Mouse (Mus musculus) embryonic facial prominence, embryonic 12.5 days (tissue): ENCODE measurements around the gene Olfr545. TPM values are rescaled to one million over a fixed set of nuclear protein-coding genes. Genes with fewer than 3 reads are reported as not detected.
"Not testable (repeated sequence)": the region's sequence is repeated elsewhere in the genome, so short reads cannot be mapped to it uniquely, and the experiment has no call there.

Experiments used
- ATAC-seq: fragments of 200-750 bp; cut with Nextera tagmentation; 2 replicates; pipeline ENCODE4 v1.8.0; 2017; ENCODE audit not compliant: insufficient number of reproducible peaks, insufficient read depth, low FRiP score, low TSS enrichment
- H3K27ac ChIP-seq: fragments of 300-500 bp; sonication (generic); 2 replicates; pipeline ENCODE4 v1.5.1; 2016; ENCODE audit warnings: mild to moderate bottlenecking
- H3K27me3 ChIP-seq: fragments of 300-500 bp; sonication (generic); 2 replicates; pipeline ENCODE4 v1.6.1; 2016; ENCODE audit warnings: mild to moderate bottlenecking, moderate library complexity
- H3K36me3 ChIP-seq: fragments of 300-500 bp; sonication (generic); 2 replicates; pipeline ENCODE4 v1.6.1; 2016; ENCODE audit warnings: mild to moderate bottlenecking
- H3K4me1 ChIP-seq: fragments of 300-500 bp; sonication (generic); 2 replicates; pipeline ENCODE4 v1.6.1; 2016
- H3K4me2 ChIP-seq: fragments of 300-500 bp; sonication (generic); replicated peaks from 2 replicates; pipeline ENCODE4 v1.6.1; 2016; ENCODE audit warnings: mild to moderate bottlenecking, moderate library complexity
- H3K4me3 ChIP-seq: fragments of 300-500 bp; sonication (generic); 2 replicates; pipeline ENCODE4 v1.5.1; 2016; ENCODE audit warnings: mild to moderate bottlenecking
- H3K9ac ChIP-seq: fragments of 300-500 bp; sonication (generic); 2 replicates; pipeline ENCODE4 v1.6.1; 2016; ENCODE audit warnings: mild to moderate bottlenecking, moderate library complexity
- H3K9me3 ChIP-seq: fragments of 300-500 bp; sonication (generic); 2 replicates; pipeline ENCODE4 v1.6.1; 2016; ENCODE audit warnings: mild to moderate bottlenecking, moderate library complexity
- WGBS: fragments of 180-500 bp; shearing (Covaris S2); methylation state at CpG from one replicate; pipeline ENCODE4 v1.1.7; 2016; 5-methylcytosine and 5-hydroxymethylcytosine counted together
- polyA plus RNA-seq: library from polyadenylated mRNA; unstranded; fragments of >200 nt; fragmentation: Nextera tagmentation; extraction: Ambion mirVana; gene quantifications from 2 replicates; pipeline ENCODE4 v1.2.1, GENCODE M21; 2016

Olfr545 gene
- polyA plus RNA-seq, 1 experiment from 2014 or later: 0.14 TPM

GRCm38 (mm10) chr7:102508066-102508465 lies 8.7 kb upstream of the Olfr545 start:
- 84% methylated on average over 9 of the region's 9 CpGs for WGBS
- H3K9me3 ChIP-seq: no peaks in the 10 kb centered on the region
- ATAC-seq: no peak

GRCm38 (mm10) chr7:102506848-102507247 lies 7.5 kb upstream of the Olfr545 start:
- ATAC-seq: peak; percentile 70; the same call in 1 of the 2 replicates
- no peaks in the 10 kb centered on the region for H3K9me3 ChIP-seq
- H3K4me3 ChIP-seq: no peak overlapping the region
- no peaks in the 10 kb centered on the region for H3K4me1 ChIP-seq
- H3K27me3 ChIP-seq: 0 out of 2 replicates have a peak, but pooled peaks cover 5% of the 10 kb centered on the region
- no peak overlapping the region for H3K9ac ChIP-seq
- WGBS: 38% methylated on average over 3 of the region's 3 CpGs
- no peak overlapping the region for H3K27ac ChIP-seq
- H3K4me2 ChIP-seq: no peak overlapping the region
- no peaks in the 10 kb centered on the region for H3K36me3 ChIP-seq

More at GRCm38 (mm10) chr7:102508066-102508465, 8.7 kb upstream of the Olfr545 start:
- Histone ChIP-seq H3K27me3 (peaks cover 14% of the 10 kb centered on the region), H3K9ac (no peak overlapping the region), H3K27ac (no peak overlapping the region), H3K36me3 (no peaks in the 10 kb centered on the region), H3K4me3 (no peak overlapping the region), H3K4me2 (no peak overlapping the region), H3K4me1 (no peaks in the 10 kb centered on the region)

- no peak overlapping the region for H3K9ac ChIP-seq
- no peaks in the 10 kb centered on the region for H3K9me3 ChIP-seq
- ATAC-seq: no peak
- no peak overlapping the region for H3K27ac ChIP-seq
- H3K36me3 ChIP-seq: no peaks in the 10 kb centered on the region
- H3K4me2 ChIP-seq: no peak overlapping the region
- no peaks in the 10 kb centered on the region for H3K27me3 ChIP-seq
- H3K4me1 ChIP-seq: no peaks in the 10 kb centered on the region
- no peak overlapping the region for H3K4me3 ChIP-seq
- 79% methylated on average over 5 of the region's 5 CpGs for WGBS
Measured at GRCm38 (mm10) chr7:102501986-102502385, 2.6 kb upstream of the Olfr545 start.

DNA sequence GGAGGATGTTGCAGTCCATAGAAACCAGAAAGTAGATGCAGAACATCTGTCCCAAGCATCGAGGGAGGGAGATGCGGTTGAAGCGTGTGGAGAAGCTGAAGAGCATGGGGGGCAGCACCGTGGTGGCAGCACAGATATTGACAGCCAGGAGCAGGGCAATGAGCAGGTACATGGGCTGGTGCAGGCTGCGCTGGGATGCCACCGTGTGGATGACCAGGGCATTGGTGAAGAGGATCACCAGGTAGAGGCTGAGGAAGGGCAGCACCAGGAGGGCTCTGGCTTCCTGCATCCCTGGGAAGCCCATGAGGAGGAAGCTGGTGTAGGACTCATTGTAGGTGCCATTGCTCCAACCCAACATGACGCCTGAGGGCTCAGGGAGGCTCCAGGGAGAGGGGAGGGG lies 5.0 kb downstream of the Olfr545 start:
- not testable (repeated sequence) for ATAC-seq

GRCm38 (mm10) chr7:102488161-102488560 lies 11.2 kb downstream of the Olfr545 start, which contains the start of gene Olfr544:
Olfr544 (minus strand) TSS chr7:102488313.
- no peak within 1 kb of the TSS for H3K9ac ChIP-seq
- H3K4me1 ChIP-seq: no peaks in the 10 kb centered on the region
- no peaks in the 10 kb centered on the region for H3K36me3 ChIP-seq

More for the DNA sequence above, 5.0 kb downstream of the Olfr545 start:
- H3K36me3 ChIP-seq, H3K9me3 ChIP-seq, H3K4me1 ChIP-seq, H3K9ac ChIP-seq, H3K4me2 ChIP-seq, H3K4me3 ChIP-seq, H3K27me3 ChIP-seq, H3K27ac ChIP-seq: not testable (repeated sequence)
- WGBS: 44% methylated on average over 7 of the region's 7 CpGs

GRCm38 (mm10) chr7:102486105-102486504 lies 13.3 kb downstream of the Olfr545 start:
- Histone ChIP-seq H3K4me1 (no peaks in the 10 kb centered on the region), H3K27me3 (no peaks in the 10 kb centered on the region), H3K9me3 (no peaks in the 10 kb centered on the region), H3K4me2 (no peak overlapping the region), H3K4me3 (no peak overlapping the region), H3K36me3 (no peaks in the 10 kb centered on the region), H3K27ac (no peak overlapping the region), H3K9ac (no peak overlapping the region)
- no peak for ATAC-seq
- 63% methylated on average over 1 of the region's 1 CpGs for WGBS

More at GRCm38 (mm10) chr7:102488161-102488560, 11.2 kb downstream of the Olfr545 start, which contains the start of gene Olfr544:
- Histone ChIP-seq H3K9me3 (no peaks in the 10 kb centered on the region), H3K27ac (no peak within 1 kb of the TSS), H3K4me3 (no peak within 1 kb of the TSS), H3K4me2 (no peak within 1 kb of the TSS), H3K27me3 (no peaks in the 10 kb centered on the region)
- 50% methylated on average over 1 of the region's 1 CpGs for WGBS
- no peak for ATAC-seq

DNA sequence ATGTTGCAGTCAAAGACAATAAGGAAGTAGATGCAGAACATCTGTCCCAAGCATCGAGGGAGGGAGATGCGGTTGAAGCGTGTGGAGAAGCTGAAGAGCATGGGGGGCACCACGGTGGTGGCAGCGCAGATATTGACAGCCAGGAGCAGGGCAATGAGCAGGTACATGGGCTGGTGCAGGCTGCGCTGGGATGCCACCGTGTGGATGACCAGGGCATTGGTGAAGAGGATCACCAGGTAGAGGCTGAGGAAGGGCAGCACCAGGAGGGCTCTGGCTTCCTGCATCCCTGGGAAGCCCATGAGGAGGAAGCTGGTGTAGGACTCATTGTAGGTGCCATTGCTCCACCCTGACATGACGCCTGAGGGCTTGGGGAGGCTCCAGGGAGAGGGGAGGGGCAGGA lies 14.6 kb downstream of the Olfr545 start:
- H3K9me3 ChIP-seq, H3K4me1 ChIP-seq, H3K27me3 ChIP-seq, ATAC-seq, H3K9ac ChIP-seq, H3K36me3 ChIP-seq, H3K27ac ChIP-seq, H3K4me2 ChIP-seq, H3K4me3 ChIP-seq: not testable (repeated sequence)
- WGBS: 67% methylated on average over 8 of the region's 8 CpGs

DNA sequence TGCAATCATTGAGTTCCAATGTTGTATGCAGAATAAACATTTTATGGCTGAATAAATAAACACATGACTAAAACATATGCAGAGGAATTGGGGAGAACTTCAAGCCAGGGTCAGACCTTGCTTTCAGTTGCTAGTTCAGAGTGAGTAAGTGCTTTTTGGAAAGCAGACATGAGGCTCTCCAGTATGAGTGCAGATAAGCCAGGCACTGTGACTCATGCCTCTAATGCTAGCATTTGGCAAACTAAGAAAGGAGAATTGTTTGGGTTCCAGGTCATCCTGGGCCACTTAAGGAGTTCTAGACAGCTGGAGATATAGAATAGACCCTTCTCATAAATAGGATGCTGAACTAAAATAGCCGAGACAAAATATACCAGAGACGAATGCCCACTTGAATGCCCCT lies 15.7 kb downstream of the Olfr545 start:
- Histone ChIP-seq H3K4me2 (no peak overlapping the region), H3K27me3 (no peaks in the 10 kb centered on the region), H3K9me3 (no peaks in the 10 kb centered on the region), H3K36me3 (no peaks in the 10 kb centered on the region), H3K4me1 (no peaks in the 10 kb centered on the region), H3K9ac (no peak overlapping the region), H3K27ac (no peak overlapping the region), H3K4me3 (no peak overlapping the region)
- ATAC-seq: no peak
- WGBS: 94% methylated on average over 2 of the region's 2 CpGs

DNA sequence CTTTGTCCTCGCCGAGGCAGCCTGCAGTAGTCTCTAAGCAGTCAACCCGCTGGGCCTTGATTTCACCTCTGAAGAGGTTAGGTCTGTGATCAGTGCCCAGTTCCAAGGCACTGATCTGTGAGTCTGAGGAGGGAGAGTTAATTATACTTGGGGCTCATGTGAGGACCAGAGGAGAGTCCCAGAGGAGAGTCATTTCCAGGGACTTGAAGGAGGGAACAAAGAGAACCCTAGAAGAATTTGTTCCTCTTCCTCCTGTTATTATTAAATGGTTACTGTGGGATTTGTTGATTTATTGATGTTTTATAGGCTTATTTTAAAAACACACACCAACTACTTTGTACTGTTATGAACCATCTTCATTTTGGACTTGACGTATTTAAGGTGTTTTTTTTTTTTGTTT lies 17.8 kb downstream of the Olfr545 start, which contains the start of gene Olfr543:
Gene Olfr543 (minus strand): TSS at position 101 of the 400 bp plus-strand sequence.
- no peaks in the 10 kb centered on the region for H3K9me3 ChIP-seq
- ATAC-seq: no peak
- WGBS: 89% methylated on average over 4 of the region's 4 CpGs

DNA sequence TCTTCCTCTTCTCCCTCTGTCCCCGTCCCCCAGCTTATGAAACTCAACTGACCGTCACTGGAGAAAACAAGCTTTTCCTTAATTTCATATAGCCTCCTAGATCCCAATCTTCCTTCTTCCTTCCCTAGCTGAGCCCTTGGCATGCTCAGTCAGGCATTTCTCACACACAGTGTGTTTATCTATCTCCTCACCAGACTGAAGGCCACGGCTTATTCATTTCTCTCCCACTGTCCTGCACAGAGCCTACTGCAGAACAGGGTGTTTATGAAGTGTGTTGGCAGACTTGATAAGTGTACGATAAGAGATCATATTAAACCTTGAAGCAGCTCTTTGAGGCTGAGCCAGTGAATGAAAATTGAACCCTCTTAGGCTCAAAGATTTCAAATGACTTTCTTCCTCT lies 18.6 kb downstream of the Olfr545 start:
- Histone ChIP-seq H3K4me2 (no peak overlapping the region), H3K27ac (no peak overlapping the region), H3K4me1 (no peaks in the 10 kb centered on the region), H3K4me3 (no peak overlapping the region), H3K27me3 (no peaks in the 10 kb centered on the region), H3K9ac (no peak overlapping the region), H3K36me3 (no peaks in the 10 kb centered on the region), H3K9me3 (no peaks in the 10 kb centered on the region)
- no peak for ATAC-seq
- WGBS: 81% methylated on average over 4 of the region's 4 CpGs

More for the DNA sequence above, 17.8 kb downstream of the Olfr545 start, which contains the start of gene Olfr543:
- Histone ChIP-seq H3K27ac (no peak within 1 kb of the TSS), H3K27me3 (no peaks in the 10 kb centered on the region), H3K9ac (no peak within 1 kb of the TSS), H3K4me3 (no peak within 1 kb of the TSS), H3K36me3 (no peaks in the 10 kb centered on the region), H3K4me1 (no peaks in the 10 kb centered on the region), H3K4me2 (no peak within 1 kb of the TSS)

DNA sequence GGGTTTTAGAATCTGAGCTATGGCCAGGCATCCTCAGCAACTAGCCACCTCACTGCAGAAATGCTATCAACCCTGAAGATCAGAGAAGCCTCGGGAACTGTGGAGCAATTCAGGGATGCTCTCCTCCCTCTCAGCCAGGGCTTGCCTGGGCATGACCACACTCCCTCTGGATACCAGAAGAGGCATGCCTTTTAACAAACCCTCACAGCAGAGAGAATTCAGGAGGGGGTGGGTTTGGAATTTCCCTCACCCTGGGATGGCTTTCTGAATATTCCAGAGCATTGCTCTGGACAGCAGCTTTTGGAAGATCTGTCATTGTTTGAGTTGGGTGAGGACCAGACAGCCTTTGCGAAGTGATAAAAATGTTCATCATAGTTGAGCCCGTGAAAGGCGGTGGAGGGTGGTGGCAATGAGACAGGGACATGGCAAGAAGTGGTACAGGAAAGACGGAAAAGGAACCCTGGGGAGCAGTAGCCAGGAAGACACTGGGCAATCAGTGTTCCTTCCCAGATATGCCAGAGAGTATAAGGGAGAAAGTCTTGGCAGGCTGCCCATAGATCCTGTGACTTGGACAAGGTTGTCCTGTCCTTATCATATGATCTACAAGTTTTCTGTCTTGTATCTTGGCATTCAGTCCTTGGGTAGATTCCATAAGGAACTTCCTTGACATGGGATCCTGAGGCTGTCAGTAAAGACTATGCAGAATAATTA lies 19.9 kb downstream of the Olfr545 start:
- Histone ChIP-seq H3K27ac (no peak overlapping the region), H3K9ac (no peak overlapping the region), H3K27me3 (no peaks in the 10 kb centered on the region), H3K4me2 (no peak overlapping the region), H3K4me3 (no peak overlapping the region), H3K9me3 (no peaks in the 10 kb centered on the region), H3K36me3 (no peaks in the 10 kb centered on the region), H3K4me1 (no peaks in the 10 kb centered on the region)
- WGBS: 83% methylated on average over 5 of the region's 5 CpGs
- no peak for ATAC-seq

- Histone ChIP-seq H3K4me1 (no peaks in the 10 kb centered on the region), H3K4me2 (no peak overlapping the region), H3K4me3 (no peak overlapping the region), H3K27me3 (no peaks in the 10 kb centered on the region), H3K9me3 (no peaks in the 10 kb centered on the region), H3K36me3 (no peaks in the 10 kb centered on the region), H3K27ac (no peak overlapping the region), H3K9ac (no peak overlapping the region)
- no peak for ATAC-seq
- 82% methylated on average over 3 of the region's 3 CpGs for WGBS
Measured at GRCm38 (mm10) chr7:102478926-102479325, 20.4 kb downstream of the Olfr545 start.
